Mouse (Mus musculus) thymus, adult 2 months (tissue): ENCODE results near the gene Zfr2. TPM values are rescaled to one million over a fixed set of nuclear protein-coding genes. Genes with fewer than 3 reads are reported as not detected.

Experiments
- DNase-seq: peaks from one replicate; pipeline ENCODE4 v3.0.0; 2021
- H3K27ac ChIP-seq: fragments of 200-500 bp; 2 replicates; pipeline ENCODE4 v1.5.1; 2012; ENCODE audit warnings: low read length, control low read depth; ENCODE audit not compliant: control insufficient read depth, insufficient read depth
- H3K27me3 ChIP-seq: fragments of 200-500 bp; 2 replicates; pipeline ENCODE4 v1.6.1; 2012; ENCODE audit warnings: mild to moderate bottlenecking, low read length, moderate library complexity, mixed read lengths; ENCODE audit not compliant: control insufficient read depth, insufficient read depth
- H3K36me3 ChIP-seq: fragments of 200-500 bp; 2 replicates; pipeline ENCODE4 v1.6.1; 2012; ENCODE audit warnings: mild to moderate bottlenecking, low read length, moderate library complexity; ENCODE audit not compliant: control insufficient read depth, insufficient read depth
- H3K4me1 ChIP-seq: fragments of 200-500 bp; replicated peaks from 2 replicates; pipeline ENCODE4 v1.6.1; 2012; ENCODE audit warnings: low read length; ENCODE audit not compliant: control insufficient read depth, insufficient read depth
- H3K4me3 ChIP-seq: fragments of 200-500 bp; 2 replicates; pipeline ENCODE4 v1.5.1; 2012; ENCODE audit warnings: mild to moderate bottlenecking, low read length, control low read depth, moderate library complexity; ENCODE audit not compliant: control insufficient read depth, insufficient read depth
- CTCF ChIP-seq: fragments of 200-500 bp; IDR thresholded peaks from 2 replicates; pipeline ENCODE4 v1.5.1; 2012; ENCODE audit warnings: mild to moderate bottlenecking, control low read depth, low read length, moderate library complexity, borderline replicate concordance; ENCODE audit not compliant: control insufficient read depth, poor library complexity, insufficient read depth; ENCODE audit errors: extremely low read depth
- POLR2A ChIP-seq: fragments of 200-500 bp; IDR thresholded peaks from 2 replicates; pipeline ENCODE4 v1.6.1; 2012; ENCODE audit warnings: mild to moderate bottlenecking, low read length, control low read depth, moderate library complexity; ENCODE audit not compliant: control insufficient read depth, poor library complexity, insufficient read depth; ENCODE audit errors: extremely low read depth
- WGBS: fragments of 180-500 bp; shearing (Covaris S2); methylation state at CpG from one replicate; pipeline ENCODE4 v1.1.7; 2018; 5-methylcytosine and 5-hydroxymethylcytosine counted together
- polyA plus RNA-seq: library from polyadenylated mRNA; depleted of rRNA; stranded (reverse); fragments of >200 nt; gene quantifications from 2 replicates; pipeline ENCODE4 v1.2.3, GENCODE M21; 2012; rRNA removed

The Zfr2 gene
- polyA plus RNA-seq: 9.1 and 9.6 TPM in 2 replicates

- no peaks in the 10 kb centered on the region for H3K36me3 ChIP-seq
- no peaks in the 10 kb centered on the region for H3K27me3 ChIP-seq
- H3K27ac ChIP-seq: no peak within 1 kb of the TSS
- peak within 1 kb of the TSS; percentile 47 for H3K4me3 ChIP-seq
- TF ChIP-seq POLR2A: peak; percentile 33; the same call in 1 of the 2 replicates
- TF ChIP-seq CTCF: no peak
- peak; percentile 90 for DNase-seq
- peaks cover 32% of the 10 kb centered on the region for H3K4me1 ChIP-seq
- 10% methylated on average over 29 of the region's 29 CpGs for WGBS
Measured at GRCm38 (mm10) chr10:81232580-81233225, at the start of gene Zfr2. Zfr2 (plus strand) TSS chr10:81233155.

GRCm38 (mm10) chr10:81183805-81184204 is 49.1 kb upstream of the Zfr2 start, which contains the start of gene 4930442H23Rik:
4930442H23Rik (minus strand) TSS chr10:81183849.
- peaks cover 38% of the 10 kb centered on the region for H3K36me3 ChIP-seq
- H3K27me3 ChIP-seq: no peaks in the 10 kb centered on the region
- WGBS: 88% methylated on average over 5 of the region's 5 CpGs
- peak within 1 kb of the TSS; percentile 59 for H3K27ac ChIP-seq
- peak within 1 kb of the TSS; percentile 84 for H3K4me3 ChIP-seq
- TF ChIP-seq POLR2A (no peak), CTCF (no peak)
- no peak for DNase-seq
- peaks cover 10% of the 10 kb centered on the region for H3K4me1 ChIP-seq

DNA sequence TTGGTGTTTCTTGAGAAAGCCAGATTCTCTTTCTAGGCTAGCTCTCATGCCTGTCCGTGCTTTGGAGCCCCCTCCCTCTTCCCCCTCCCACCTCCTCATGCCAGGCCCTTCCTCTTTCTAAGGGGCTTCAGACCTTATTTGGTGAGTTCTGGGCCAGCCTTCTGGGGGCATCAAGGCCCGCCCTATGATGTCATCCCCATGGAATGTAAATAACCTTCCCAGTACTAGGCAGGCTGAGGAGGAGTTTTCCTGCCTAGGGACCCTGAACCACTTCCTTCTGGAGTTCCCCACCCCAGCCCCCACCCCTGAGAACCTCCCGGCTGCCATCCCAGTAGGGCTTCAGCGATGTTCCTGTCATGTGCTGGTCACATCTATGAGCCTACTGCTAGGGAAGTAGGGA is 48.2 kb upstream of the Zfr2 start:
- Histone ChIP-seq H3K4me1 (peaks cover 10% of the 10 kb centered on the region), H3K27ac (no peak overlapping the region), H3K36me3 (peaks cover 28% of the 10 kb centered on the region), H3K27me3 (no peaks in the 10 kb centered on the region), H3K4me3 (no peak overlapping the region)
- 86% methylated on average over 4 of the region's 4 CpGs for WGBS
- no peak for DNase-seq
- TF ChIP-seq POLR2A: no peak
- TF ChIP-seq CTCF: no peak

DNA sequence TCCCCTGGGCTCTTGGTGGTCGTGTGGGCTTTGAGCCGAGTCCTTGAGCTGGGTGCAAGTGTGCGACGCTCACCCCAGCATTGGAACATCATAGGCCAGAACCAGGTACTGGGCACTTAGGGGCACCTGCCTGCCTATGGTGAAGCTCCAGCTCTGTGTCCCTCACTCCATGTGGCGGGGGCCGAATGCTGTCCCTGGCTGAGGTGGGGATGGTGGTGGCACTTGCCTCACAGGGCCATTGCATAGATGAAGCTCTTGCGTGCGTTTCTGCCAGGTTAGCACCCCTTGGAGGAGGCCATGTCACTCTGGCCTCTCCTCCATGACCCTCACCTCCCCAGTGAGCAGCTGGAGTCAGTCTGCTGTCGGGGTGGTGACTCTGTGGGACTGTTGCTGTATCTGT is 45.8 kb upstream of the Zfr2 start:
- no peak overlapping the region for H3K27ac ChIP-seq
- peaks cover 20% of the 10 kb centered on the region for H3K4me1 ChIP-seq
- 95% methylated on average over 9 of the region's 9 CpGs for WGBS
- H3K36me3 ChIP-seq: peaks cover 4% of the 10 kb centered on the region; the same call in 1 of the 2 replicates
- no peaks in the 10 kb centered on the region for H3K27me3 ChIP-seq
- TF ChIP-seq POLR2A (no peak), CTCF (no peak)
- H3K4me3 ChIP-seq: no peak overlapping the region
- no peak for DNase-seq

- WGBS: 96% methylated on average over 26 of the region's 26 CpGs
- no peak for DNase-seq
- H3K4me3 ChIP-seq: no peak overlapping the region
- peaks cover 28% of the 10 kb centered on the region for H3K4me1 ChIP-seq
- no peak overlapping the region for H3K27ac ChIP-seq
- H3K27me3 ChIP-seq: no peaks in the 10 kb centered on the region
- no peak for TF ChIP-seq CTCF
- TF ChIP-seq POLR2A: no peak
- H3K36me3 ChIP-seq: 0 out of 2 replicates have a peak, but pooled peaks cover under 1% of the 10 kb centered on the region
Measured at GRCm38 (mm10) chr10:81189821-81190220, 43.1 kb upstream of the Zfr2 start.

DNA sequence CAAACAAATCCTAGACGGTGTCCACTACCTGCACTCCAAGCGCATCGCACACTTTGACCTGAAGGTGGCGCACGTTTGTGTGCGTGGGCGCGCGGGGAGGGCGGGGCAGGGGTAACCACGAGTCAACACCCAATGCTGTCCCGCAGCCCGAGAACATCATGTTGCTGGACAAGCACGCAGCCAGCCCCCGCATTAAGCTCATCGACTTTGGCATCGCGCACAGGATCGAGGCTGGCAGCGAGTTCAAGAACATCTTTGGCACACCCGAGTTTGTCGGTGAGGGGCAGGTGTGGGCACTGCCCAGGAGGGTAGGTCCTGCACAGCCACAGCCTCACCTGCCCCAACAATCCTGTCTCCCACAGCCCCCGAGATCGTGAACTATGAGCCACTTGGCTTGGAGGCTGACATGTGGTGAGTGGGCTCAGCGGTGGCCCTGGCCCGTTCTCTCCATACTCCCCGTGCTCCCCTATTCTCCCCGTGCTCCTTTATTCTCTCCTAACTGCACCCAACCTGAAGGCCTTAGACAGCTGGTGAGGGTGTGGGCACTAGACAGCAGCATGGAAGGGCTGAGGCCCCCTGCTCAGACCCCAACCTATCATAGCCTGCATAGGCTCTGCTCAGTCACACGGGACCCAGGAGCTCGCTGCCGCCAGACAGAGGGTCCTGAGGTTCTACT is 42.6 kb upstream of the Zfr2 start:
- Histone ChIP-seq H3K27ac (no peak overlapping the region), H3K4me1 (peaks cover 31% of the 10 kb centered on the region), H3K27me3 (no peaks in the 10 kb centered on the region), H3K4me3 (no peak overlapping the region), H3K36me3 (no peaks in the 10 kb centered on the region)
- TF ChIP-seq CTCF: peak; percentile 17; the same call in 1 of the 2 replicates
- no peak for TF ChIP-seq POLR2A
- no peak for DNase-seq
- WGBS: 89% methylated on average over 31 of the region's 31 CpGs

DNA sequence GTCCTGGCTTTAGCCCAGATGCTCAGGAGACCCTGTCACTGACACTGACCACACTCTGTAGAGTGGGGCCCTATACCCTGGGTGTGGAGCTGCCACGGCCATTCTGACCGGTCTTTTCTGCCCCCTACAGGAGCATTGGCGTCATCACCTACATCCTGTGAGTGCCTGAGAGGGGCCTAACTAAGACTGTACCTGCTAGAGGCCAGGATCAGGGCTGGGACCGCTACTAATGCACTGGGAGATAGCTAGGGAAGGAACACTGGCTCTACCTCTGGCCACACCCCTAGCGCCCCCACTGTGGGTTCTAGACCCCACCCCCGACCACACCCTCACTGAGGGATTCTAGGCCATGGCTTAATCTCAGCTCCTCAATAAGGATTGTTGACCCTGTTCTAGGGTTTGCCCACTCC is 42.0 kb upstream of the Zfr2 start:
- DNase-seq: no peak
- peaks cover 31% of the 10 kb centered on the region for H3K4me1 ChIP-seq
- 73% methylated on average over 6 of the region's 6 CpGs for WGBS
- no peaks in the 10 kb centered on the region for H3K36me3 ChIP-seq
- no peak overlapping the region for H3K27ac ChIP-seq
- TF ChIP-seq CTCF (no peak), POLR2A (no peak)
- no peaks in the 10 kb centered on the region for H3K27me3 ChIP-seq
- no peak overlapping the region for H3K4me3 ChIP-seq
